Mouse (Mus musculus) cerebellum, adult (tissue): ENCODE measurements around the gene Tuba3b.

Source experiments
- ATAC-seq: cut with Nextera tagmentation; 2 replicates; pipeline ENCODE4 v1.9.2; 2017; ENCODE audit warnings: mild to moderate bottlenecking, moderate library complexity, mixed read lengths; ENCODE audit not compliant: insufficient number of reproducible peaks, low FRiP score, low TSS enrichment

Gene Tuba3b

DNA sequence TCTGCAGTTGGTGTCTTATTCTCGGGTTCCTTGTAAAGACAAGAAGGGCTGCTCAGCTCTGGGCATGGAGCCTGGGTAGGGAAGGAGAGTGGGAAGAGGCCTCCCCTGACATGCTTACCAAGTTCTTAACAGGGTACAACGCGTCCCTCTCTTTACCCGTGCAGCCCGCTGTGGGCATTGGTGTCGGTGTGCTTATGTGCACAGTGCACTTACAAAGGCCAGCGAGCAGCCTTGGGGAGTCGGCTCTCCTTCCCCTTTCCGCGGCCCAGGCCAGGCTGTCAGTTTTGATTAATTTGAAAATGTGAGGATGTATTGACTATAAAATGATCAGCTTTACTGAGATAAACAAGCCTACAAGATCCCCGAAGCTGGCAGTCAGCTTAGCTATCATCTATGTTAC is 45.4 kb downstream of the Tuba3b start:
- no peak for ATAC-seq

DNA sequence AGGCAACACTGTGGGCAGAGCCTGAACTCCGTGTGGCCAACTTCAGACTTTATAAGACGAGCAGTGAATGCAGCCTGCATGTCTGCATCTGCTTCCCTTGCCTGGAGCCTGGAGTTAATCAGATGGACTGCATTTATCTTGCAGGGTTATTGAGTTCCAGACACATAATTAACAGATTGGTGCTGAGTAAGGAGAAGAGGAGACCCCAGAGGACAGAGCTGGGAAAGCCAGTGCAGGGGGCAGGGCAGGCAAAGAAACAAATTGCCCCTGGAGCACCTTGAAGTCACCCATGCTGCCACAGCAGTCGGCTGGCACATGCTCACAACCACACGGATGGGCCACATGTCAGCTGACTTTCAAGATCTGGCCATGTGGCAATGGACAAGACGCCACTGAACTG is 48.7 kb downstream of the Tuba3b start:
- ATAC-seq = no peak

DNA sequence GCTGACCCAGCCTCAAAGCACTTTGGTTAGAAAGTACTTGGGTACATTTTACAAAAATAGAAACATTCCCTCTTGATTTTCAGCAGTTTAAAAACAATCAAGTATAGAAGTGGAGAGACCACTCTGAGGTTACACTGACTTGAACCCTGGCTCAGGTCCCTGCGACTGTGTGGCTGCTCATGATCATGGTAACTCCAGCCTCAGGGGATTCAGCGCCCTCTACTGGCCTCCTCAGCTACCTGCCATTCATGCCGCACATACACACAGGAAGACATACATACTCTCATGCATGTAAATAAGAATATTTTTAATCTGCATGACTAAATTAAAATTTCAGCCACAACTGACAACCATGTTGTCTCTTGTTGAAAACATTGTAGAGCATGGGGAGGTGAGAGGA is 50.2 kb downstream of the Tuba3b start:
- no peak for ATAC-seq

DNA sequence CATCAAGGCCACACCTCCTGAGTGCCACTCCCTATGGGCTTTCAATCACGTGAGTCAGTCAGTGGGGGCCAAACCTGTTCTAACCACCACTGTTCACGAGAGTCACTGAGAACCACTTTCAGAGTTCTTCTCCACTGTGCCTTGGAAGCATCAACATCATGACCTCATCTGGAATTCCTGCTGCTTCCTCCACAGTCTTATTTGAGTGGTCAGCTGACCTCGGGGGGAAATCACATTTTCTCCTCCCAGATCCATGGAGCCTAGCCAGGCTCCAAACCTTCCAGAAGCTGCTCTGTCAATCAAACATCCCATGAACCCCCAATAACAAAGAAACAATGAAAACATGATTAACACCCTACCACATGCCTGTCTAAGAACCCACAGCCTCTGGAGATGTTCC is 52.1 kb downstream of the Tuba3b start:
- ATAC-seq = no peak

DNA sequence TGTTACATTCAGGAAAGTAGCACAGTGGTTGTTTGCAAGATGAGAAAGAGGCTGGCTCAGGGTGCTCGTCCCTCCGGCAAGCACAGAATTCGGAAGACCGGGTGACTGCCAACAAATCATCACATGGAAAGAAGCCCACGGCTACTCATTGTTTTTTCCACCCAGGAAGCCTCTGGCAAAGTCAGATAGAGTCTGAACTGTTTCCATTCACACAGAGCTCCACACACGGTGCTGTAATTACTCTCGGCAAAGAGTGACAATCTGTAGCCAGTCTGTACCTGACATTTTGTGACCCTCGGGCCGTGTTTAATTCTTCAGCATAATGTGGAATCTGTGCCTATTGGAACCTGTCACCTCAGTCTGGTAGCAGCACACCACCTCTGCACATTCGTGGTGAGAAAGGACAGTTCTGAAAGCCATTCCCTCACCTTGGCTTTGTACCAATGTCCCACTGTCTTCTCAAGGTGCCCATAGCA is 54.1 kb downstream of the Tuba3b start:
- peak; percentile 84 for ATAC-seq
